ENCODE assay signal across 8 mouse cellular contexts in genomic region chr5:148969648-148970047, GRCm38 (mm10). TPM values are rescaled to one million over a fixed set of nuclear protein-coding genes. Genes with fewer than 3 reads are reported as not detected.
DNase-seq lines count a peak whose midpoint lies in the region; ATAC-seq and TF ChIP-seq lines count a peak whose summit lies in the region.

No protein-coding gene starts in this region.

- H3K27ac ChIP-seq in heart, adult 2 months, result no peak overlapping the region
- peak overlapping the region; percentile 92 for H3K27ac ChIP-seq in kidney, embryonic 16.5 days (ENCODE audit: low read length)
- no peak overlapping the region for H3K27ac ChIP-seq in stomach, postnatal 0 days (replicated peaks)
- H3K27ac ChIP-seq in midbrain, embryonic 13.5 days, result no peak overlapping the region

- TF ChIP-seq EP300 in heart, adult 2 months (IDR thresholded peaks at IDR 0.05; ENCODE audit: insufficient read depth, low read depth, low read length), result peak; percentile 66; the same call in 1 of the 2 replicates
- no peak for TF ChIP-seq EP300 in stomach, postnatal 0 days (optimal IDR thresholded peaks at IDR 0.05)

- no peak for TF ChIP-seq POLR2A in lung, adult 2 months (IDR thresholded peaks at IDR 0.05; ENCODE audit: borderline replicate concordance, extremely low read depth, low read depth, low read length)
- TF ChIP-seq POLR2A in heart, adult 2 months (IDR thresholded peaks at IDR 0.05; ENCODE audit: insufficient read depth, low read depth, low read length), result no peak

- intact Hi-C loops in heart, adult 2 months (cut with DNase I), result no loop called here

- H3K4me2 ChIP-seq in kidney, embryonic 16.5 days (replicated peaks; ENCODE audit: low read depth, low read length), result peak overlapping the region; percentile 20; the same call in 1 of the 2 replicates
- H3K4me2 ChIP-seq in stomach, postnatal 0 days (replicated peaks; ENCODE audit: low read depth), result no peak overlapping the region
- H3K4me2 ChIP-seq in midbrain, embryonic 13.5 days (replicated peaks), result no peak overlapping the region

- TF ChIP-seq CTCF in lung, adult 2 months (IDR thresholded peaks at IDR 0.05; ENCODE audit: insufficient read depth, low read length), result no peak
- no peak for TF ChIP-seq CTCF in heart, adult 2 months (IDR thresholded peaks at IDR 0.05)
- no peak for TF ChIP-seq CTCF in stomach, postnatal 0 days (IDR thresholded peaks at IDR 0.05; ENCODE audit: low read depth)

- H3K36me3 ChIP-seq in heart, adult 2 months (ENCODE audit: control insufficient read depth, insufficient read depth, low read length), result peaks cover 4% of the 10 kb centered on the region
- H3K36me3 ChIP-seq in kidney, embryonic 16.5 days (ENCODE audit: insufficient read depth, low read length), result no peaks in the 10 kb centered on the region
- H3K36me3 ChIP-seq in stomach, postnatal 0 days (ENCODE audit: control insufficient read depth, insufficient read depth, low read length), result no peaks in the 10 kb centered on the region
- no peaks in the 10 kb centered on the region for H3K36me3 ChIP-seq in midbrain, embryonic 13.5 days

- no peak overlapping the region for H3K9ac ChIP-seq in heart, adult 2 months (ENCODE audit: low read depth, low read length)
- H3K9ac ChIP-seq in kidney, embryonic 16.5 days (replicated peaks; ENCODE audit: low read length), result no peak overlapping the region
- no peak overlapping the region for H3K9ac ChIP-seq in stomach, postnatal 0 days (ENCODE audit: low read length)
- no peak overlapping the region for H3K9ac ChIP-seq in midbrain, embryonic 13.5 days (replicated peaks)

- no peaks in the 10 kb centered on the region for H3K27me3 ChIP-seq in heart, adult 2 months (ENCODE audit: control insufficient read depth, insufficient read depth, low read length)
- no peaks in the 10 kb centered on the region for H3K27me3 ChIP-seq in kidney, embryonic 16.5 days (ENCODE audit: insufficient read depth, low read length)
- no peaks in the 10 kb centered on the region for H3K27me3 ChIP-seq in stomach, postnatal 0 days (ENCODE audit: control insufficient read depth, insufficient read depth, low read length)
- no peaks in the 10 kb centered on the region for H3K27me3 ChIP-seq in midbrain, embryonic 13.5 days

- peak; percentile 75 for ATAC-seq in kidney, embryonic 16.5 days (ENCODE audit: low FRiP score, low TSS enrichment)
- peak; percentile 48; the same call in 1 of the 2 replicates for ATAC-seq in stomach, postnatal 0 days (ENCODE audit: low FRiP score, low TSS enrichment)
- no peak for ATAC-seq in midbrain, embryonic 13.5 days

- no peak for DNase-seq in lung, adult 2 months
- DNase-seq in lung, postnatal 25 days (ENCODE audit: low spot score), result no peak
- DNase-seq in heart, adult 2 months, result peak; percentile 51 to 64
- peak; percentile 44 for DNase-seq in stomach, postnatal 0 days (ENCODE audit: low spot score)
- no peak for DNase-seq in frontal cortex, postnatal 14 days (ENCODE audit: low spot score in 2 of 2)
- DNase-seq in B cell, adult 2 months, result no peak

- WGBS in lung, adult 2 months, result 21% methylated on average over 9 of the region's 9 CpGs
- WGBS in heart, adult 2 months, result 19% methylated on average over 9 of the region's 9 CpGs
- 22% methylated on average over 9 of the region's 9 CpGs for WGBS in kidney, embryonic 16.5 days
- 26% methylated on average over 9 of the region's 9 CpGs for WGBS in stomach, postnatal 0 days
- 61% methylated on average over 9 of the region's 9 CpGs for WGBS in midbrain, embryonic 13.5 days

- peak overlapping the region; percentile 11 for H3K4me3 ChIP-seq in lung, adult 2 months (replicated peaks; ENCODE audit: extremely low read depth, low read depth, low read length)
- H3K4me3 ChIP-seq in heart, adult 2 months, result peak overlapping the region; percentile 7; the same call in 1 of the 2 replicates
- H3K4me3 ChIP-seq in kidney, embryonic 16.5 days (ENCODE audit: low read length), result no peak overlapping the region
- no peak overlapping the region for H3K4me3 ChIP-seq in stomach, postnatal 0 days (ENCODE audit: low read depth, low read length)
- H3K4me3 ChIP-seq in midbrain, embryonic 13.5 days (replicated peaks), result no peak overlapping the region

- no peaks in the 10 kb centered on the region for H3K79me2 ChIP-seq in heart, adult 2 months (replicated peaks; ENCODE audit: control insufficient read depth, insufficient read depth, low read length)

- no peaks in the 10 kb centered on the region for H3K9me3 ChIP-seq in kidney, embryonic 16.5 days (ENCODE audit: low read length)
- no peaks in the 10 kb centered on the region for H3K9me3 ChIP-seq in stomach, postnatal 0 days (ENCODE audit: control insufficient read depth, low read length)
- H3K9me3 ChIP-seq in midbrain, embryonic 13.5 days, result no peaks in the 10 kb centered on the region

- peaks cover 8% of the 10 kb centered on the region; the same call in 1 of the 2 replicates for H3K4me1 ChIP-seq in lung, adult 2 months (ENCODE audit: control insufficient read depth, insufficient read depth, low read length)
- H3K4me1 ChIP-seq in heart, adult 2 months (ENCODE audit: control insufficient read depth, insufficient read depth, low read length), result peaks cover 10% of the 10 kb centered on the region
- peaks cover 39% of the 10 kb centered on the region for H3K4me1 ChIP-seq in kidney, embryonic 16.5 days (ENCODE audit: insufficient read depth, low read length)
- H3K4me1 ChIP-seq in stomach, postnatal 0 days (replicated peaks; ENCODE audit: control insufficient read depth, insufficient read depth), result peaks cover 2% of the 10 kb centered on the region; the same call in 1 of the 2 replicates
- H3K4me1 ChIP-seq in midbrain, embryonic 13.5 days (replicated peaks), result peaks cover 30% of the 10 kb centered on the region

RNA-seq across cellular contexts. Expression of gene Gm42791, which starts 25.3 kb away (rescaled TPM):
- polyA plus RNA-seq in lung, adult 2 months (2012; rRNA removed), result not detected in 2 replicates
- total RNA-seq in heart, adult 2 months (2021), result 1 to 10 TPM; 5.7 to 5.9 TPM
- polyA plus RNA-seq in heart, adult 2 months (2012; rRNA removed), result not detected in 2 replicates
- 0.42 TPM in 1 of 2 replicates, not detected in the other for polyA plus RNA-seq in kidney, embryonic 16.5 days (2015; fragmentation: Nextera tagmentation; extraction: Ambion mirVana)
- 0.99 TPM in 1 of 2 replicates, not detected in the other for polyA plus RNA-seq in stomach, postnatal 0 days (2015; fragmentation: Nextera tagmentation; extraction: Ambion mirVana)
- polyA plus RNA-seq in midbrain, embryonic 13.5 days (2015; fragmentation: Nextera tagmentation; extraction: Ambion mirVana), result 2.0 and 3.6 TPM in 2 replicates

RNA-seq across cellular contexts. Expression of gene Katnal1, which starts 40.5 kb away (rescaled TPM):
- polyA plus RNA-seq in lung, adult 2 months (2012; rRNA removed), result 5.1 TPM in 2 replicates
- 10 to 100 TPM in 1 of 2 experiments, 1 to 10 TPM in 1; 9.5 to 10.4 TPM for total RNA-seq in heart, adult 2 months (2021)
- 4.8 and 8.7 TPM in 2 replicates for polyA plus RNA-seq in heart, adult 2 months (2012; rRNA removed)
- polyA plus RNA-seq in kidney, embryonic 16.5 days (2015; fragmentation: Nextera tagmentation; extraction: Ambion mirVana), result 10.0 and 12.9 TPM in 2 replicates
- 3.4 and 4.1 TPM in 2 replicates for polyA plus RNA-seq in stomach, postnatal 0 days (2015; fragmentation: Nextera tagmentation; extraction: Ambion mirVana)
- 39.3 and 39.5 TPM in 2 replicates for polyA plus RNA-seq in midbrain, embryonic 13.5 days (2015; fragmentation: Nextera tagmentation; extraction: Ambion mirVana)

Comparison
In these comparisons a context has a peak if more than half of its experiments do, and no peak if none do; other contexts are left out.
1. DNase-seq: peak in heart, adult 2 months (2 of 2) and stomach, postnatal 0 days (single experiment); none in lung, adult 2 months (single experiment), lung, postnatal 25 days (single experiment), frontal cortex, postnatal 14 days (0 of 2) and B cell, adult 2 months (0 of 2).
2. H3K4me3 ChIP-seq: peak in lung, adult 2 months (single experiment) and heart, adult 2 months (single experiment); none in kidney, embryonic 16.5 days (single experiment), stomach, postnatal 0 days (single experiment) and midbrain, embryonic 13.5 days (single experiment).